Mouse (Mus musculus) heart, adult 9 months (tissue): ENCODE measurements around the gene Zfp429.
"Not testable (repeated sequence)": the region's sequence is repeated elsewhere in the genome, so short reads cannot be mapped to it uniquely, and the experiment has no call there.

Experiments used
- DNase-seq, 2 experiments: peaks; one replicate each; pipeline ENCODE4 v3.0.0; 2022; ENCODE audit warnings: low spot score in 2 of 2

The Zfp429 gene

GRCm38 (mm10) chr13:67399183-67399903 is at the start of gene Zfp429:
Gene Zfp429, minus strand, starts transcription at chr13:67399819.
- DNase-seq = peak; percentile 73 to 82

- not testable (repeated sequence) for DNase-seq
Measured at GRCm38 (mm10) chr13:67437095-67437494, 37.5 kb upstream of the Zfp429 start.

GRCm38 (mm10) chr13:67428116-67428515 is 28.5 kb upstream of the Zfp429 start:
- no peak for DNase-seq

- not testable (repeated sequence) for DNase-seq
Measured at GRCm38 (mm10) chr13:67425699-67426098, 26.1 kb upstream of the Zfp429 start.

- not testable (repeated sequence) for DNase-seq
Measured at GRCm38 (mm10) chr13:67422532-67422931, 22.9 kb upstream of the Zfp429 start.

GRCm38 (mm10) chr13:67421207-67421857 is 21.7 kb upstream of the Zfp429 start, which contains the start of gene Zfp459:
Gene Zfp459, minus strand, starts transcription at chr13:67421418.
- peak in 1 of 2 experiments; percentile 12 for DNase-seq

GRCm38 (mm10) chr13:67420558-67421206 is 21.1 kb upstream of the Zfp429 start:
- no peak for DNase-seq

GRCm38 (mm10) chr13:67416811-67417210 is 17.2 kb upstream of the Zfp429 start:
- DNase-seq = no peak

- DNase-seq = no peak
Measured at GRCm38 (mm10) chr13:67415759-67416158, 16.1 kb upstream of the Zfp429 start.

GRCm38 (mm10) chr13:67413634-67414033 is 14.0 kb upstream of the Zfp429 start:
- not testable (repeated sequence) for DNase-seq

- DNase-seq = not testable (repeated sequence)
Measured at GRCm38 (mm10) chr13:67376255-67376654, 23.4 kb downstream of the Zfp429 start.

GRCm38 (mm10) chr13:67375050-67375911 is 24.3 kb downstream of the Zfp429 start, which contains the start of the genes Gm28041 and Zfp456:
Gene Gm28041, minus strand, starts transcription at chr13:67375733.
Gene Zfp456, minus strand, starts transcription at chr13:67375810.
- DNase-seq = peak; percentile 75 to 80

GRCm38 (mm10) chr13:67360131-67360744 is 39.4 kb downstream of the Zfp429 start, which contains the start of the genes Gm28044 and Zfp953:
Gene Gm28044, minus strand, starts transcription at chr13:67360536.
Gene Zfp953, minus strand, starts transcription at chr13:67360605.
- peak; percentile 86 to 91 for DNase-seq

- DNase-seq = no peak
Measured at GRCm38 (mm10) chr13:67351854-67352253, 47.8 kb downstream of the Zfp429 start.

- DNase-seq = no peak
Measured at GRCm38 (mm10) chr13:67343422-67343821, 56.2 kb downstream of the Zfp429 start.
